Mouse (Mus musculus) layer of hippocampus, adult 2 months (tissue): ENCODE measurements around the gene Gm3336. TPM values are rescaled to one million over a fixed set of nuclear protein-coding genes. Genes with fewer than 3 reads are reported as not detected.
A peak's percentile ranks its signal among the peaks of the same experiment; 100 is the strongest.

Source experiments
- DNase-seq, 2 experiments: peaks; one replicate each; pipeline ENCODE4 v3.0.0; 2022; ENCODE audit warnings: low spot score in 2 of 2
- H3K27ac ChIP-seq: fragments of 200-600 bp; 2 replicates; pipeline ENCODE4 v1.8.1; 2022
- H3K4me3 ChIP-seq: fragments of 200-600 bp; 2 replicates; pipeline ENCODE4 v1.8.1; 2022; ENCODE audit warnings: mild to moderate bottlenecking
- CTCF ChIP-seq: fragments of 200-600 bp; conservative IDR thresholded peaks from 2 replicates; pipeline ENCODE4 v1.8.1; 2022; ENCODE audit warnings: antibody characterized with exemption, mild to moderate bottlenecking, moderate library complexity
- total RNA-seq, 2 experiments: library from RNA; stranded (reverse); gene quantifications; 2 replicates each; pipeline ENCODE4 v1.2.3; 2021

Gm3336 gene
- total RNA-seq, 2 experiments from 2014 or later = not detected

DNA sequence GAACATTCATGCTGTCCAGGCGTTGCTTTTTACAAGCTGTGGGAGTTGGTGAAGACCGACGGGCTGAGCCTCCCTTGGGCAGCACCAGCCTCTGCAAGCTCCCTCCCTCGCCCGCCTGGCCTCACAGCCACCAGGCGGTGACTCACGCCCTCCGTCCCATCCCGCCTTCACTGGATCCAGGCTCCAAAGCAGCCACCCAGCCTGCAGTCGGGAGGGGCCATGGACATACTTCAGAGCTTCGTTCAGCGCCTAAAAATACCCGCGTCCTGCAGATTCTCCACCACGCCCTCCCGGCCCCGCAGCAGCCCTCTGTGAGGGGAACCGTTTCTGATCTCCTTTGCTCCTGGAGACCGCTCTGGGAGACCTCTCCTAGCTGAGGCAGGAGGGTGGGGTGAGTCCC, 36.1 kb upstream of the Gm3336 start:
- TF ChIP-seq CTCF = peak; percentile 11; the same call in 1 of the 2 replicates
- H3K27ac ChIP-seq = peak overlapping the region; percentile 59; the same call in 1 of the 2 replicates
- no peak overlapping the region for H3K4me3 ChIP-seq
- no peak for DNase-seq

DNA sequence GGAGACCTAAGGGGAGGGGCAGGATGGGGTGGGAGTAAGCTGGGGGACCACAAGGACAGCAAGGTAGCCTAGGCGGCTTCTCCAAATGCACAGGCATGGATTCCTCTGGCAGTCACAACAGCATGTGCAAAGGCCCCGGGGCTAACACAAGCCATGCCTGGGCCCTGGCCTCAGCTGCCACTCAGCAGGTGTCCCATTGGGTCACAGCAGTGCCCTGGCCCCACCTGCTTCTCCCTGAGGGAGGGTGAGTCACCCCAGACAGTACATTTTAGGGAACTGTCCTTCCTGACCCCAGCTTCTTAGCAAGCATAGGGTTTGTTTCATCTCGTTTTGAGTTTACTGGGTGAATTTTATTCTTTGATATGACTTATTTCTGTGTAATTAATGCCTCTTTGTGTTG, 35.7 kb upstream of the Gm3336 start:
- no peak for TF ChIP-seq CTCF
- no peak overlapping the region for H3K27ac ChIP-seq
- H3K4me3 ChIP-seq = no peak overlapping the region
- DNase-seq = no peak

DNA sequence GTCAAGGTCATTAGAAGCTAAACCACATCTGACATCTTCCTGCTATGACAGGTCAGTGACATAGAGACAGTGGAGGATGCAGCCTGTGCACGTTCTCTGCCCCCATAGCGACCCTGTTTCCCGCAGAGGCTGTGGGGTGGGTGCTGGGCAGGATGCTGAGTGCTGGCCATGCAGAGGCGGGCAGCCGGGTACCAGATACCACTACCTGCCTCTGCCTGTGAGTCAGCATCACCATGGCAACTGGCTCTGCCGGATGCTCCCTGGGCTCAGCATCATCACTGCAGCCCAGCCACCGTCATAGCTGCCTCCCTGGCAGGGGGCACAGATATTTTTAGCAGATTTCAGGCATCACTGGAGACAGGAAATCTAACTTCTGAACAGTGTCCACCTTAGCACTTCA, 34.1 kb upstream of the Gm3336 start:
- Histone ChIP-seq H3K4me3 (no peak overlapping the region), H3K27ac (peak overlapping the region; percentile 87)
- peak; percentile 60 to 85 for DNase-seq
- TF ChIP-seq CTCF = no peak

DNA sequence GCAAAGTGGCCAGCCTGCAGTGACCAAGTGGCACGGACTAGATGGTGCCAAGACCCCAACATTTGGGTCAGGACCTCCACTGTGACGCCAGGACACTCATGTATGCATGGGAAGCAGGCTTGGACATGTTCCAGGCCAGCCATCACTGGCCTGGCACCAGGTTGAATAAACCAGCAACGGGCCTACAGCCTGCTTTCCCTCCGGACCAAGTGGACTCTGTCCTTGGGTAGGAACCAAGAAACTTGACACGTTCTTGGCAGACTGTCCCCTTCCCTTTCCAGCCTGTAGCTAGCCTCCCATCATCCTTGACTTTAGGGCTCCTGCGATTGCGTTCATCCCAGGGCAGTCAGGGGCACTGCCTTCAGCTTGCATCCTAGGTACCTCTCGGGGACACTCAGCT, 30.8 kb upstream of the Gm3336 start:
- Histone ChIP-seq H3K4me3 (no peak overlapping the region), H3K27ac (no peak overlapping the region)
- no peak for DNase-seq
- no peak for TF ChIP-seq CTCF

DNA sequence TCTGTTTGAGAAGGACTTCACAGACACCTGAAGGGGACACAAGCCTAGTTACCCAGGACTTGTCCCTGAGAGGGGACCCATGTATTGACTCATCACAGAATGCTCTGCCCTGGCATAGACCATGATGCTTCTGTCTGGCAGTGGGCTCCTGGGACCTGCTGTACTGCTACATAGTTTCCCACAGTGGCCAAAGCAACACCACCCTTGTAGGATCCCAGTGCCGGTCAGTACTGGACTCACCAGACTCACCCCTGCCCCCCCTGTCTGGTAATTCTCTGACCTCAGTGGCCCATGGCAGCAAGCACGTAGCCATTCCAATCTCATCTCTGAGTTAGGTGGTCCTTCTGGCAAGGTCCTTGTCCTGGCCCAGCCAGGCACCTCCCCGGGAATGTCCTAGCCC, 30.2 kb upstream of the Gm3336 start:
- Histone ChIP-seq H3K27ac (no peak overlapping the region), H3K4me3 (no peak overlapping the region)
- no peak for DNase-seq
- no peak for TF ChIP-seq CTCF

DNA sequence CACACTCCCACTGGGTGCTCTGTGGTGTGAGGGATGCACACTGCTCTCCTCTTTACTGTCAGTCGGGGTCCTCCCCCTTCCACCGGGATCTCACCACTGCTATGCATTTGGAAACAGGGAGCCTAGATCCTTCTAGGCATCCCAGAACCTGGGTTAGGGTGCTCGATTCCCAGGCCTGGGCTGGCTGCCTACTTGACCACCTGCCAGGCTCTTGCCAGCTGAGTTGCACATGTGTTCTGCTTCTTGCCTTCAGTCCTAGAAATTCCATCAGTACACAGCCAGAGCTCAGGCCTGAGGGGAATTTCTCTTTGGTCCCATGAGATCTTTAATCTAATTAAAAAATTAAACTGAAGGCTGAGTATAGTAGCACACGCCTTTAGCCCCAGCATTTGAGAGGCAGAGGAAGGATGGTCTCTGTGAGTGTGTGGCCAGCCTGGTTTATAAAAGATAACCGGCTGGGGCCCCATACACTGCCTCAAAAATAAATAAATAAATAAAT, 28.4 kb upstream of the Gm3336 start:
- DNase-seq = no peak
- no peak for TF ChIP-seq CTCF
- Histone ChIP-seq H3K4me3 (no peak overlapping the region), H3K27ac (no peak overlapping the region)

DNA sequence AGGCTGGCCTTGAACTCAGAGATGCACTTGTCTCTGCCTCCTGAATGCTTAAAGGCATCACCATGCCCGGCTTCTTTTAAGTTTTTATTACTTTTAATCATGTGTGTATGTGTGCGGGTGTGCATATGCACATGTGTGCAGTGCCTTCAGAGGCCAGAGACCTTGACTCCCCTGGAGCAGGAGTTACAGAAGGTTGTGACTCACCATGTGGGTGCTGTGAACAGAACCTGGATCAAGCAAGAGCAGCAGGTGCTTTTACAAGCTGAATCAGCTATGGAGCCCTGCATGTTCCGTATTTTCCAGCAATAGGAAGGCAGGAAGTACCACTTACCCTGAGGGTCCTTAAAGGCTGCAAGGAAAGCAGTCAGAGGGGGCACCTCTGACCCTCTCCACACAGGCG, 27.1 kb upstream of the Gm3336 start:
- TF ChIP-seq CTCF = no peak
- no peak overlapping the region for H3K4me3 ChIP-seq
- no peak for DNase-seq
- no peak overlapping the region for H3K27ac ChIP-seq

DNA sequence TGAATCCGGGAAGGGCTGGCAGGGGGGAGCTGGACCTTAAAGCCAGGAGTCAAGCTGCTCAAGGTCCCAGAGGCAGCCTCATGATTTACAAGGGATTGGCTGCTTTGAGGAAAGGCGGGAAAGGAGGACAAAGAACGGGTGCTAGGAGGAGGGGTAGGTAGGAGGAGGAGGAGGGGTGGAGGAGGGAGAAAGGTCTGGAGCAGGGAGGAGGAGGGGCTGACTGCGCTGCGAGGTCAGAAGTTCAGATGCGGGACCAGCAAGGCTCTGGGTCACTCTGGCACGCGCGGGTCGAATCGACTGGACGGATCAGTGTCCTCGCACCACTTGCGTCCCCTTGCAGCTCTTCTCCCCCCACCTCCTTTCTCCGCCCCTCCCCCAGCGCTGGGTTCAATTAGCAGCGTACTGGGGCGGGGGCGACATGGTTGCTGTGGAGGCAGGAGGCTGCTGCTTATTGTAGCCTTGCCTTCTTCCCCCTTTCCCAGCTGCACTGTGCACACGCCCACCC, 26.6 kb upstream of the Gm3336 start:
- no peak for DNase-seq
- Histone ChIP-seq H3K27ac (peak overlapping the region; percentile 33; the same call in 1 of the 2 replicates), H3K4me3 (peak overlapping the region; percentile 30; the same call in 1 of the 2 replicates)

DNA sequence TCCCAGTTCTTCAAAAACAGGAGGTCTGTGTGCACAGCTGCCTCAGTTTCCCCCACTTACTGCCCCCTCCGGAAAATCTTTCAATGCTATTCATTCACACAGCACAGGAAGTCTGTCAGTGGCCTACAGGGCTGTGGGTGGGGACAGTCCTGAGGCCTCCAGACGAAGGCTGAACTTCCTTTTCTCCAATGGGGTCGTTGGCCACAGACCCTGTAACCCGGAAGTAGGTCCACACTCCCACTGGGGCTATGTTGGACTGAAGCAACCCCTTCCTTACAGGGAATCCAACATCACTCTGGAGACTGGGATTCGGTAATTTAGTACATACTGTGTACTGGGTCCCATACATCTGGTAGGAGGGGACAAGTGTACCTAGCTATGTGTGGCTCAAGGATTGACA, 24.7 kb upstream of the Gm3336 start:
- no peak overlapping the region for H3K27ac ChIP-seq
- DNase-seq = no peak
- TF ChIP-seq CTCF = no peak
- H3K4me3 ChIP-seq = no peak overlapping the region

More for the DNA sequence above, 26.6 kb upstream of the Gm3336 start:
- no peak for TF ChIP-seq CTCF

DNA sequence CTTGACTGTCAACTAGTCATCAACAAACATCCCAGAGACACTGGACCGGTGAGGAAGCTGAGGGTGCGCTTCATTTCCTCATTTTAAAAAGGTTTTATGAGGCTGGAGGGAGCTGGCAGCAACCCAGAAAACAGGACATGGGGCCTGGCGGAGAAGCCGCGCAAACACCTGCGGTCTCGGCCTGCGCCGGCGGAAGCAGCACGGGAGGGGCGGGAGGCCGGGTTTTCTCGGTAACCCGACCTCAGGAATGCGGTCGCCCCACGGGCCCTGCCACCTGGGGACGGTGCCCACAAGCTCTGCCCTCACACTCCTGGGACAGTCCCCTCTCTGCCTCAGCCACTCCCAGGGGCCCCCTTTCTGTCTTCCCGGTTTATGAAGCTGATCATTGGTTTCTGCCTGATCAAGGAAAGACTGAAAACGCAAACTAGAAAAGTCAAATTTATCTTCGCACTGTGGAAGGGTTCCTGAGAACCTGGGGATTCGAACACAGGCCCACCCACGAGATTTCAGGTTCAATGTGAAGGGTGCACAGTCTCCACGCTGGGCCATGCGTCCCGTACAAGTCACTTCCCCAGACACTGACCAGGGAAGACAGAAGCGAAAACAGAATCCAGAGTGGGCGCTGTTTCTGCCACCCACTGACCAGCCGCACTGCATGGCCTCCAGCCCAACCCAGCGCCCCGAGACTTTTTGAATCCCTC, 22.9 kb upstream of the Gm3336 start:
- Histone ChIP-seq H3K27ac (peak overlapping the region; percentile 100; the same call in 1 of the 2 replicates), H3K4me3 (no peak overlapping the region)
- no peak for TF ChIP-seq CTCF
- no peak for DNase-seq

DNA sequence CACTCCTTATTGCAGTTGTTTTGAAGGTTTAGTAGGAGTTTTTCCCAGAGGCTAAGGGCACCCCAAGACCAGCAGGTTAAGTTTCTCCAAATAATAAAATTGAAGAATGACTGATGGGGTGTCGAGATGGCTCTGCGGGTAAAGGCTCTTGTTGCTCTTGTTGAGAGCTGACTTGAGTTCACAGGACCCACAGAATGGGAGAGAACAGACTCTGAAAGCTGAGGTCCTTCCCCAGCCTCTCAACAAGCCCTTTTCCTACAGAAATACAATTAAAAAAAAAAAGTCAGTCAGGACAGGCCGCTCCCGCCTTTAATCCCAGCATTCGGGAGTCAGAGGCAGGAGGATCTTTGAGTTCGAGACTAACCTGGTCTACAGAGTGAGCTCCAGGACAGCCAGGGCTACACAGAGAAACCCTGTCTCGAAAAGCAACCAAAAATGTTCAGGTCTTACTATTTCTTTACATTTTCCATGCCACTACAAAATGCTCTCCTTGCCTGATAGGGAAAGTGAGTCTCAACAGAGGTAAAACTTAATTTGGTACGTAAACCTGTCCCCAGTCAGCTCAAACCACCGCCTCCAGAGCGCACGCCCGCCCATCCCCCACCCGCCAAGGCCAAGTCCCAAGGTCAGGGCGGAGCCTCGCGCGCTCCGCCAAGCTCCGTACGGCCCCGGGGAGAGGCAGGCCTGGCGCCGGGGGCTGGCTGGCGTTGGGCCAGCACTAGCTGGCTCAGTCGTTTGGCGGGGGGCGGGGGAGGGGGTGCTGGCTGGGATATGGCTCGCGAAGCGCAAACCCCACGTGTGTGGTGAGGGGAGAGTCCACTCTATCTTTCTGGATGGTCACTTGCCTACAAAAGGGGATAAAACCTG, 22.1 kb upstream of the Gm3336 start:
- Histone ChIP-seq H3K4me3 (peak overlapping the region; percentile 5; the same call in 1 of the 2 replicates), H3K27ac (peak overlapping the region; percentile 100)
- TF ChIP-seq CTCF = no peak
- no peak for DNase-seq

DNA sequence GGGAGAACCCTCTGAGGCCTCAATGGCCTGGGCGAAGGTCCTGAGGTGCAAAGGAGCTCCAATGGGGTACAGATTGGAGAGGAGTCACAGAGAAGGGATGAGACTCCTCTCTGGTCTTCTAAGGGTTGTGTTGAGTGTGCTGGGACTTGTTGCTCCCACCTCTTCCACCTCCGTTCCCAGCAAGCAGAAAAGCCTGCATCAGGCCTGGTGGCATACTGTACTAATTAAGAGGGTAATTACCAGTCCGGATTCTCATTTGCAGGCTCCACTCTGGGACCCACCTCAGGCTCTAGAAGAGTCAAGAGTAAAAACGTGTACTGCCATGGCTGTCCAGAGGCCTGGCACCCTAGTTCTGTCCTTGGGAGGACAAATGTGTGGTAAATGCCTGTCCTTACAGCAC, 21.4 kb upstream of the Gm3336 start:
- Histone ChIP-seq H3K4me3 (no peak overlapping the region), H3K27ac (peak overlapping the region; percentile 100)
- DNase-seq = no peak
- TF ChIP-seq CTCF = no peak

DNA sequence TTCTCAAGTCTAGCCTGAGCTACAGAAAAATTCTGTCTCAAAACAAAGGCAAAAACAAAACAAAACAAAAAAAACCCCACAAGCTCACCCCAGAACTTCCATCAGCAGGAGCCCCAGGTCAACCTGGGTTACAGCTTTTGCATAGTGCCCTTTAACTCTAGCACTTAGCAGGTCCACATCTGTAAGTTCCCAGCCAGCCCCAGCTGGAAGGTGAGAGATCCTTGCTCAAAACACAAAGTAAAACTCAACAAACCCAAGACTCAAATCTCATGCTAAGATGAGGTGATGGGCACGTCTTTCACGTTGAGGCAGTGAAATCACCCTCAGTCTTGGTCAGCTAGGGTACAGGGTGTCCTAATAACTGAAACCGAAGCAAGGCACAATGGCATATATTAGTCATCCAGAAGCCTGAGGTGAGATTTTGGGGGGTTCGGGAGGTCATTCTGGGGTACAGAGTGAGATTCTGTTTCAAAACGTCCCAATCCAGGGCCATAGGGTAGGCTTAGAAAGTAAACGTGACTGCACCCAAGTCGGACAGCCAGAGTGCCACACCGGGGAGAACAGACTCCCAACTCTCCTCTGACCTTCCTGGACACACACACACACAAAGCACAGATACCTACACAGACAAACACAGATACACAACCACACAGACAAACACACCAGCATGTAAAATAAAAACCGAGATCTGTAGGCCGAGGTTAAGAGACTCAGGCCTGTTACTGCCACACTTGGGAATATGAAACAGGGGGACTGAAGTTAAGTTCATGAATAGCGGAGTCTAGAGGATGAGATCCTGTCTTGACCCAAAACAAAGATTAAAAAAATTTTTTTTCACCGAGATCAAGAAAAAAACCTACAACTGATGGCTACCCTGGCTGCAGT, 20.7 kb upstream of the Gm3336 start:
- DNase-seq = no peak
- peak overlapping the region; percentile 100 for H3K27ac ChIP-seq
- TF ChIP-seq CTCF = no peak
- H3K4me3 ChIP-seq = peak overlapping the region; percentile 94
